Mouse (Mus musculus) midbrain, embryonic 14.5 days (tissue): ENCODE results near the gene Ccnd3. TPM values are rescaled to one million over a fixed set of nuclear protein-coding genes. Genes with fewer than 3 reads are reported as not detected.
"Not testable (repeated sequence)": the region's sequence is repeated elsewhere in the genome, so short reads cannot be mapped to it uniquely, and the experiment has no call there.

Experiments used
- ATAC-seq: fragments of 200-750 bp; cut with Nextera tagmentation; 2 replicates; pipeline ENCODE4 v1.8.0; 2017; ENCODE audit warnings: moderate number of reproducible peaks, moderate library complexity; ENCODE audit not compliant: low FRiP score, low TSS enrichment
- DNase-seq: peaks from one replicate; pipeline ENCODE4 v3.0.0-alpha.2; 2015
- H3K27ac ChIP-seq: fragments of 300-500 bp; sonication (generic); replicated peaks from 2 replicates; pipeline ENCODE4 v1.5.1; 2014; ENCODE audit warnings: mild to moderate bottlenecking, low read depth, low read length, moderate library complexity
- H3K27me3 ChIP-seq: fragments of 300-500 bp; sonication (generic); 2 replicates; pipeline ENCODE4 v1.6.1; 2014; ENCODE audit warnings: low read length, control low read depth, mixed read lengths; ENCODE audit not compliant: control insufficient read depth, insufficient read depth
- H3K36me3 ChIP-seq: fragments of 300-500 bp; sonication (generic); 2 replicates; pipeline ENCODE4 v1.6.1; 2014; ENCODE audit warnings: low read length, control low read depth; ENCODE audit not compliant: control insufficient read depth, insufficient read depth
- H3K4me1 ChIP-seq: fragments of 300-500 bp; sonication (generic); 2 replicates; pipeline ENCODE4 v1.6.1; 2014; ENCODE audit warnings: mild to moderate bottlenecking, antibody characterized with exemption, low read length, control low read depth; ENCODE audit not compliant: control insufficient read depth, insufficient read depth
- H3K4me2 ChIP-seq: fragments of 300-500 bp; sonication (generic); 2 replicates; pipeline ENCODE4 v1.6.1; 2014; ENCODE audit warnings: mild to moderate bottlenecking, low read length, moderate library complexity
- H3K4me3 ChIP-seq: fragments of 300-500 bp; sonication (generic); replicated peaks from 2 replicates; pipeline ENCODE4 v1.5.1; 2014; ENCODE audit warnings: low read depth, low read length
- H3K9ac ChIP-seq: fragments of 300-500 bp; sonication (generic); replicated peaks from 2 replicates; pipeline ENCODE4 v1.6.1; 2014; ENCODE audit warnings: mild to moderate bottlenecking, low read length, moderate library complexity
- H3K9me3 ChIP-seq: fragments of 300-500 bp; sonication (generic); 2 replicates; pipeline ENCODE4 v1.6.1; 2016; ENCODE audit warnings: low read length, control low read depth, mixed read lengths; ENCODE audit not compliant: control insufficient read depth
- WGBS: fragments of 180-500 bp; shearing (Covaris S2); extraction: QIAGEN DNeasy Blood & Tissue Kit; methylation state at CpG from one replicate; pipeline ENCODE4 v1.1.7; 2014; 5-methylcytosine and 5-hydroxymethylcytosine counted together
- polyA plus RNA-seq: library from polyadenylated mRNA; unstranded; fragments of >200 nt; fragmentation: Nextera tagmentation; extraction: Ambion mirVana; gene quantifications from 2 replicates; pipeline ENCODE4 v1.2.1, GENCODE M21; 2014

Ccnd3 gene
- polyA plus RNA-seq, 1 experiment from 2014 or later: 67.3 TPM

GRCm38 (mm10) chr17:47490791-47491190 is 14.1 kb upstream of the Ccnd3 start:
- no peaks in the 10 kb centered on the region for H3K27me3 ChIP-seq
- H3K4me2 ChIP-seq: no peak overlapping the region
- peaks cover 72% of the 10 kb centered on the region for H3K36me3 ChIP-seq
- H3K4me3 ChIP-seq: no peak overlapping the region
- no peaks in the 10 kb centered on the region for H3K4me1 ChIP-seq
- WGBS: 86% methylated on average over 9 of the region's 9 CpGs
- H3K9ac ChIP-seq: no peak overlapping the region
- ATAC-seq (no peak), DNase-seq (no peak)
- H3K9me3 ChIP-seq: no peaks in the 10 kb centered on the region
- H3K27ac ChIP-seq: no peak overlapping the region

GRCm38 (mm10) chr17:47492731-47493130 is 12.1 kb upstream of the Ccnd3 start:
- Histone ChIP-seq H3K27ac (no peak overlapping the region), H3K4me3 (no peak overlapping the region), H3K9ac (no peak overlapping the region), H3K4me2 (no peak overlapping the region), H3K9me3 (no peaks in the 10 kb centered on the region), H3K27me3 (no peaks in the 10 kb centered on the region), H3K4me1 (no peaks in the 10 kb centered on the region), H3K36me3 (peaks cover 89% of the 10 kb centered on the region)
- ATAC-seq (no peak), DNase-seq (no peak)
- WGBS: 87% methylated on average over 6 of the region's 6 CpGs

DNA sequence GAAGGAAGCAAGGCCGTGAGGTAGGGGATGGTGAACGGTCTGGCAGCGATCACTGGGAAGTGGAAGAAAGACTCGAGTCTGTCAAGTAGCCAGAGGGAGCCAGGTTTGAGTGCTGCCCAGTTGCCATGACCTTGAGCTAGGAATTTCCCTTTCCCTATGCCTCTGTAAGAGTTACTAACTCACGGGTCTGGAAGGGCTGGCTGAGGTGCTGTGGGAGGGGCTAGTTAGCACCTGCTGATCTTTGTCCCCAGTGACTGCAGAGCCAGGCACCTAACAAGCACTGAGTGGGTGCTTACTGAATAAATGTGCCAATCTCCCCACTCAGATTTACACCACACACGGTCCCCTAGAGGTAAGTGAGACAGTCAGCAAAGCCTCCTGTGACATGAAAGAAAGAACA is 11.2 kb upstream of the Ccnd3 start:
- no peaks in the 10 kb centered on the region for H3K4me1 ChIP-seq
- H3K9ac ChIP-seq: no peak overlapping the region
- no peak overlapping the region for H3K4me2 ChIP-seq
- no peak for DNase-seq
- H3K27me3 ChIP-seq: no peaks in the 10 kb centered on the region
- no peaks in the 10 kb centered on the region for H3K9me3 ChIP-seq
- H3K36me3 ChIP-seq: peaks cover 92% of the 10 kb centered on the region
- no peak overlapping the region for H3K27ac ChIP-seq
- no peak overlapping the region for H3K4me3 ChIP-seq
- ATAC-seq: no peak
- 90% methylated on average over 6 of the region's 6 CpGs for WGBS

- Histone ChIP-seq H3K36me3 (peaks cover 92% of the 10 kb centered on the region), H3K9me3 (no peaks in the 10 kb centered on the region), H3K27me3 (no peaks in the 10 kb centered on the region), H3K4me3 (no peak overlapping the region), H3K9ac (no peak overlapping the region), H3K4me1 (no peaks in the 10 kb centered on the region), H3K4me2 (no peak overlapping the region), H3K27ac (no peak overlapping the region)
- DNase-seq (no peak), ATAC-seq (no peak)
- 90% methylated on average over 11 of the region's 11 CpGs for WGBS
Observed at GRCm38 (mm10) chr17:47494132-47494531, 10.7 kb upstream of the Ccnd3 start.

DNA sequence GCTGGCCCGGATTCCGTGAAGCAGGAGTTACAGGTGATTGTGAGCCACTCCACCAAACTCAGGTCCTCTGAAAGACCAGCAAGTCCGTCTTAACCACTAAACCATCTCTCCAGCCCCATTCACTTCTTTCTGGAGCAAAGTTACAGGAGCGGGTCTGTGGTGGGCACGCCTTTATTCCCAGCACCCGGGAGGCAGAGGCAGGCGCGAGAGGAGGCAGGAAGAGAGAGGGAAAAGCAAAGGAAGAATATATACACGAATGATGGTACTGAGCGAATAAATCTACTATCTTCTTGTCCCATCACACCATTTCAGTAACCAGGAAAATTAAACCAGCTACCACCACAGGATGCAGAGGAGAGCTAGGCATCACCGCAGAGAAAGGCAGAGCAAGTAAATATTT is 3.3 kb upstream of the Ccnd3 start:
- H3K36me3 ChIP-seq: peaks cover 26% of the 10 kb centered on the region
- H3K9ac ChIP-seq: peak overlapping the region; percentile 80
- DNase-seq (no peak), ATAC-seq (peak; percentile 9; the same call in 1 of the 2 replicates)
- no peaks in the 10 kb centered on the region for H3K9me3 ChIP-seq
- H3K27ac ChIP-seq: no peak overlapping the region
- H3K4me2 ChIP-seq: peak overlapping the region; percentile 65
- peak overlapping the region; percentile 70 for H3K4me3 ChIP-seq
- peaks cover 10% of the 10 kb centered on the region for H3K4me1 ChIP-seq
- H3K27me3 ChIP-seq: no peaks in the 10 kb centered on the region
- 9% methylated on average over 11 of the region's 11 CpGs for WGBS

DNA sequence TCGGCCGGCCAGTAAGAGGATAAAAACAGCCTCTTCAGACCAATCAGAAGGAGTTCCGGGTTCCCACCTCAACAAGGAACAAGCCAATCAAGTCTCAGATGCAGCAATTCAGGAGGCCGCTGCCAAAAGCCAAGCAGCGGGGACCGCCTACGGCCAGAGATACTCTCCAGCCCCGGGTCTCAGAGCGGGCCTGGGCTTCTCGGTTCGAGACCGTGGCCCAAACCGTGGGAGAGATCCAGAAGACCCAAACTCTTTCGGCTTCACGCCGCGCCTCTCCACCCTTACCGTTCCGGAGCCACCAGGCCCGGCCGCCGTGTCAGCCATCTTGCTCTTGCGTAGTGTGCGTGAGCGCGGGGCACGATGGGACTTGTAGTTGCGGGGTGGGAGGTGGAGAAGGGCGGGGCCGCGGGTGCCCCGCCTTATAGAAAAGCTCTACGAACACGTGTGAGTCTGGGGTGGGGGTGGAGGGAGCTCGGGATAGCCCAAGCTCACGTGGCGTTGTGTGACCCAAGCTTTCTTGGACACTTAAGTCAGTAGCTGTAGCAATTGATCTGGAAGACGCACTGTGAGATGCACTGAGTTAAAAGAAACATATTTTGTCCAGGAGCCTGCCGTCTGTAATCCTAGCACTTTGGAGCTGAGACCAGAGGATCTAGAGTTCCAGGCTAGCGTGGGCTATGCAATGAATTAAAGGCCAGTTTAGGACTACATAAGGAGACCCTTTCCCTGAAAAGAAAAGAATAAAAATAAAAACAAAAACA is 2.7 kb upstream of the Ccnd3 start, which contains the start of gene Taf8:
Gene Taf8, minus strand, starts transcription at position 347 of the 761 bp plus-strand sequence.
- Histone ChIP-seq H3K4me1 (peaks cover 10% of the 10 kb centered on the region), H3K4me3 (peak within 1 kb of the TSS; percentile 70), H3K27me3 (no peaks in the 10 kb centered on the region), H3K27ac (peak within 1 kb of the TSS; percentile 76; the same call in 1 of the 2 replicates), H3K9ac (peak within 1 kb of the TSS; percentile 80), H3K4me2 (peak within 1 kb of the TSS; percentile 65), H3K9me3 (no peaks in the 10 kb centered on the region), H3K36me3 (peaks cover 20% of the 10 kb centered on the region)
- ATAC-seq (peak; percentile 96), DNase-seq (peak; percentile 96)
- WGBS: 1% methylated on average over 40 of the region's 40 CpGs

- not testable (repeated sequence) for H3K9me3 ChIP-seq, H3K27ac ChIP-seq, H3K27me3 ChIP-seq, DNase-seq, ATAC-seq, H3K4me1 ChIP-seq, H3K4me3 ChIP-seq, H3K9ac ChIP-seq
- 78% methylated on average over 6 of the region's 6 CpGs for WGBS
- Histone ChIP-seq H3K4me2 (peak overlapping the region; percentile 65; the same call in 1 of the 2 replicates), H3K36me3 (peaks cover 16% of the 10 kb centered on the region)
Observed at GRCm38 (mm10) chr17:47502707-47503045, 2.2 kb upstream of the Ccnd3 start.

DNA sequence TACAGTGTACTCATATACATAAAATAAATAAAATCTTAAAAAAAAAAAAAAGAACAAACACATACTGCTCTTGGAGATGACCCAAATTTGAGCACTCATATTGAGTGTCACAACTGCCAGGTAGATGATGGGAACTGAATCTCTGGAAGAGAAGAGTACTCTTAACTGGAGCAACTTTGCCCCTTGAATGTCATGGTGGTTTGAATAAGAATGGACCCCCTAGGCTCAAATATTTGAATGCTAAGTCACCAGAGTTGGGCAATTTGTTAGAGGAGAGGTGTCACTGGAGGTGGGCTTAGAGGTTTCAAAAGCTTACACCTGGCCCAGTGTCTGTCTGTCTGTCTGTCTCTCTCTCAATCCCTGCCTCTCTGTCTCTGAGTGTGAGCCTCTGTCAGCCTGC is 1.2 kb upstream of the Ccnd3 start:
- no peak overlapping the region for H3K4me3 ChIP-seq
- H3K27me3 ChIP-seq: no peaks in the 10 kb centered on the region
- no peak overlapping the region for H3K9ac ChIP-seq
- H3K27ac ChIP-seq: no peak overlapping the region
- DNase-seq (no peak), ATAC-seq (no peak)
- peaks cover 9% of the 10 kb centered on the region; the same call in 1 of the 2 replicates for H3K36me3 ChIP-seq
- H3K9me3 ChIP-seq: no peaks in the 10 kb centered on the region
- H3K4me1 ChIP-seq: peaks cover 10% of the 10 kb centered on the region
- no peak overlapping the region for H3K4me2 ChIP-seq

GRCm38 (mm10) chr17:47504228-47504627 is 623 bp upstream of the Ccnd3 start:
- ATAC-seq (no peak), DNase-seq (no peak)
- Histone ChIP-seq H3K9ac (0 out of 2 replicates have a peak overlapping the region, but pooled peaks have one; percentile 20), H3K36me3 (peaks cover 4% of the 10 kb centered on the region; the same call in 1 of the 2 replicates), H3K9me3 (no peaks in the 10 kb centered on the region), H3K27me3 (no peaks in the 10 kb centered on the region), H3K4me3 (no peak overlapping the region), H3K4me2 (peak overlapping the region; percentile 57), H3K4me1 (peaks cover 10% of the 10 kb centered on the region), H3K27ac (no peak overlapping the region)
- 72% methylated on average over 5 of the region's 5 CpGs for WGBS
